Mouse (Mus musculus) lung, postnatal 0 days (tissue): ENCODE measurements around the gene Slc24a2. TPM values are rescaled to one million over a fixed set of nuclear protein-coding genes. Genes with fewer than 3 reads are reported as not detected.
A peak's percentile ranks its signal among the peaks of the same experiment; 100 is the strongest.

Source experiments
- ATAC-seq: fragments of 200-750 bp; cut with Nextera tagmentation; 2 replicates; pipeline ENCODE4 v1.8.0; 2017; ENCODE audit warnings: moderate library complexity
- DNase-seq: peaks from one replicate; pipeline ENCODE4 v3.0.0-alpha.2; 2016; ENCODE audit warnings: low spot score
- H3K27ac ChIP-seq: fragments of 300-500 bp; sonication (generic); 2 replicates; pipeline ENCODE4 v1.5.1; 2014; ENCODE audit warnings: antibody characterized with exemption, mild to moderate bottlenecking, low read length, mixed read lengths
- H3K27me3 ChIP-seq: fragments of 300-500 bp; sonication (generic); replicated peaks from 2 replicates; pipeline ENCODE4 v1.6.1; 2014; ENCODE audit warnings: low read length, mixed read lengths; ENCODE audit not compliant: insufficient read depth
- H3K36me3 ChIP-seq: fragments of 300-500 bp; sonication (generic); 2 replicates; pipeline ENCODE4 v1.6.1; 2014; ENCODE audit warnings: low read length, mixed read lengths; ENCODE audit not compliant: insufficient read depth
- H3K4me1 ChIP-seq: fragments of 300-500 bp; sonication (generic); 2 replicates; pipeline ENCODE4 v1.6.1; 2014; ENCODE audit warnings: antibody characterized with exemption, low read depth, low read length, mixed read lengths; ENCODE audit not compliant: insufficient read depth
- H3K4me2 ChIP-seq: fragments of 300-500 bp; sonication (generic); replicated peaks from 2 replicates; pipeline ENCODE4 v1.6.1; 2014; ENCODE audit warnings: low read depth, mild to moderate bottlenecking, low read length, moderate library complexity, mixed read lengths
- H3K4me3 ChIP-seq: fragments of 300-500 bp; sonication (generic); 2 replicates; pipeline ENCODE4 v1.5.1; 2014; ENCODE audit warnings: low read depth, low read length
- H3K9ac ChIP-seq: fragments of 300-500 bp; sonication (generic); replicated peaks from 2 replicates; pipeline ENCODE4 v1.6.1; 2014; ENCODE audit warnings: low read depth, mild to moderate bottlenecking
- H3K9me3 ChIP-seq: fragments of 300-500 bp; sonication (generic); 2 replicates; pipeline ENCODE4 v1.6.1; 2016; ENCODE audit warnings: low read length, mixed read lengths
- CTCF ChIP-seq: IDR thresholded peaks from 2 replicates; pipeline ENCODE4 v1.5.1; 2016; ENCODE audit warnings: antibody characterized with exemption, mild to moderate bottlenecking
- EP300 ChIP-seq: IDR thresholded peaks from 2 replicates; pipeline ENCODE4 v1.6.1; 2016; ENCODE audit warnings: antibody characterized with exemption, mild to moderate bottlenecking, control low read depth
- WGBS: fragments of 180-500 bp; shearing (Covaris S2); extraction: QIAGEN DNeasy Blood & Tissue Kit; methylation state at CpG from one replicate; pipeline ENCODE4 v1.1.7; 2014; 5-methylcytosine and 5-hydroxymethylcytosine counted together
- polyA plus RNA-seq: library from polyadenylated mRNA; unstranded; fragments of >200 nt; fragmentation: Nextera tagmentation; extraction: Ambion mirVana; gene quantifications from 2 replicates; pipeline ENCODE4 v1.2.1, GENCODE M21; 2015

The Slc24a2 gene
- polyA plus RNA-seq, 1 experiment from 2014 or later = 0.01 TPM

GRCm38 (mm10) chr4:86957576-86958411, 272.5 kb downstream of the Slc24a2 start:
- Histone ChIP-seq H3K27ac (no peak overlapping the region), H3K9me3 (no peaks in the 10 kb centered on the region), H3K4me2 (no peak overlapping the region), H3K36me3 (no peaks in the 10 kb centered on the region), H3K27me3 (no peaks in the 10 kb centered on the region), H3K4me1 (no peaks in the 10 kb centered on the region), H3K4me3 (no peak overlapping the region), H3K9ac (no peak overlapping the region)
- 39% methylated on average over 14 of the region's 14 CpGs for WGBS
- DNase-seq = peak; percentile 60
- no peak for ATAC-seq
- TF ChIP-seq EP300 = no peak
- peak; percentile 82 for TF ChIP-seq CTCF

GRCm38 (mm10) chr4:86955448-86955847, 274.8 kb downstream of the Slc24a2 start:
- 45% methylated on average over 4 of the region's 4 CpGs for WGBS
- TF ChIP-seq CTCF = no peak
- no peak overlapping the region for H3K9ac ChIP-seq
- H3K36me3 ChIP-seq = no peaks in the 10 kb centered on the region
- H3K9me3 ChIP-seq = no peaks in the 10 kb centered on the region
- no peak for DNase-seq
- no peak overlapping the region for H3K27ac ChIP-seq
- H3K27me3 ChIP-seq = no peaks in the 10 kb centered on the region
- H3K4me1 ChIP-seq = no peaks in the 10 kb centered on the region
- H3K4me3 ChIP-seq = no peak overlapping the region
- no peak overlapping the region for H3K4me2 ChIP-seq
- ATAC-seq = no peak

GRCm38 (mm10) chr4:86953519-86953918, 276.8 kb downstream of the Slc24a2 start:
- Histone ChIP-seq H3K4me2 (no peak overlapping the region), H3K9ac (no peak overlapping the region), H3K9me3 (no peaks in the 10 kb centered on the region), H3K36me3 (no peaks in the 10 kb centered on the region), H3K4me3 (no peak overlapping the region), H3K27ac (no peak overlapping the region), H3K4me1 (no peaks in the 10 kb centered on the region), H3K27me3 (no peaks in the 10 kb centered on the region)
- 53% methylated on average over 5 of the region's 5 CpGs for WGBS
- DNase-seq (no peak), ATAC-seq (no peak)
- peak; percentile 27 for TF ChIP-seq CTCF
- TF ChIP-seq EP300 = no peak

GRCm38 (mm10) chr4:86948794-86949193, 281.5 kb downstream of the Slc24a2 start:
- no peak for TF ChIP-seq EP300
- ATAC-seq = no peak
- DNase-seq = no peak
- Histone ChIP-seq H3K27ac (no peak overlapping the region), H3K9me3 (no peaks in the 10 kb centered on the region), H3K9ac (no peak overlapping the region), H3K4me3 (no peak overlapping the region), H3K27me3 (no peaks in the 10 kb centered on the region), H3K4me2 (no peak overlapping the region), H3K36me3 (no peaks in the 10 kb centered on the region), H3K4me1 (no peaks in the 10 kb centered on the region)
- 54% methylated on average over 1 of the region's 1 CpGs for WGBS

GRCm38 (mm10) chr4:86943296-86943695, 287.0 kb downstream of the Slc24a2 start:
- WGBS = 41% methylated on average over 6 of the region's 6 CpGs
- TF ChIP-seq EP300 (no peak), CTCF (no peak)
- Histone ChIP-seq H3K27me3 (no peaks in the 10 kb centered on the region), H3K9ac (no peak overlapping the region), H3K4me3 (no peak overlapping the region), H3K4me1 (no peaks in the 10 kb centered on the region), H3K9me3 (no peaks in the 10 kb centered on the region), H3K27ac (no peak overlapping the region), H3K36me3 (no peaks in the 10 kb centered on the region), H3K4me2 (no peak overlapping the region)
- ATAC-seq (no peak), DNase-seq (no peak)

GRCm38 (mm10) chr4:86942656-86943055, 287.6 kb downstream of the Slc24a2 start:
- ATAC-seq = no peak

More at GRCm38 (mm10) chr4:86942656-86943055, 287.6 kb downstream of the Slc24a2 start:
- TF ChIP-seq EP300 (no peak), CTCF (no peak)
- Histone ChIP-seq H3K9ac (no peak overlapping the region), H3K4me1 (no peaks in the 10 kb centered on the region), H3K27me3 (no peaks in the 10 kb centered on the region), H3K36me3 (no peaks in the 10 kb centered on the region), H3K4me3 (no peak overlapping the region), H3K27ac (no peak overlapping the region), H3K4me2 (no peak overlapping the region), H3K9me3 (no peaks in the 10 kb centered on the region)
- DNase-seq = no peak
- WGBS = 70% methylated on average over 6 of the region's 6 CpGs
